Mouse (Mus musculus) midbrain, embryonic 12.5 days (tissue): Measurements from ENCODE around the gene Qk. TPM values are rescaled to one million over a fixed set of nuclear protein-coding genes. Genes with fewer than 3 reads are reported as not detected.

Source experiments
- ATAC-seq: fragments of 200-750 bp; cut with Nextera tagmentation; 2 replicates; pipeline ENCODE4 v1.8.0; 2017; ENCODE audit warnings: low read depth, moderate TSS enrichment, moderate library complexity; ENCODE audit not compliant: low FRiP score
- H3K27ac ChIP-seq: fragments of 300-500 bp; sonication (generic); replicated peaks from 2 replicates; pipeline ENCODE4 v1.5.1; 2016; ENCODE audit warnings: mild to moderate bottlenecking
- H3K27me3 ChIP-seq: fragments of 300-500 bp; sonication (generic); 2 replicates; pipeline ENCODE4 v1.6.1; 2016; ENCODE audit warnings: mild to moderate bottlenecking
- H3K36me3 ChIP-seq: fragments of 300-500 bp; sonication (generic); 2 replicates; pipeline ENCODE4 v1.6.1; 2016
- H3K4me1 ChIP-seq: fragments of 300-500 bp; sonication (generic); 2 replicates; pipeline ENCODE4 v1.6.1; 2016
- H3K4me2 ChIP-seq: fragments of 300-500 bp; sonication (generic); replicated peaks from 2 replicates; pipeline ENCODE4 v1.6.1; 2016; ENCODE audit warnings: mild to moderate bottlenecking, moderate library complexity
- H3K4me3 ChIP-seq: fragments of 300-500 bp; sonication (generic); 2 replicates; pipeline ENCODE4 v1.5.1; 2016; ENCODE audit warnings: mild to moderate bottlenecking
- H3K9ac ChIP-seq: fragments of 300-500 bp; sonication (generic); replicated peaks from 2 replicates; pipeline ENCODE4 v1.6.1; 2016; ENCODE audit warnings: mild to moderate bottlenecking, moderate library complexity
- H3K9me3 ChIP-seq: fragments of 300-500 bp; sonication (generic); 2 replicates; pipeline ENCODE4 v1.6.1; 2016; ENCODE audit warnings: mild to moderate bottlenecking
- WGBS: fragments of 180-500 bp; shearing (Covaris S2); methylation state at CpG from one replicate; pipeline ENCODE4 v1.1.7; 2016; 5-methylcytosine and 5-hydroxymethylcytosine counted together
- polyA plus RNA-seq: library from polyadenylated mRNA; unstranded; fragments of >200 nt; fragmentation: Nextera tagmentation; extraction: Ambion mirVana; gene quantifications from 2 replicates; pipeline ENCODE4 v1.2.1, GENCODE M21; 2016

The Qk gene
- polyA plus RNA-seq, 1 experiment from 2014 or later = 45.9 TPM

DNA sequence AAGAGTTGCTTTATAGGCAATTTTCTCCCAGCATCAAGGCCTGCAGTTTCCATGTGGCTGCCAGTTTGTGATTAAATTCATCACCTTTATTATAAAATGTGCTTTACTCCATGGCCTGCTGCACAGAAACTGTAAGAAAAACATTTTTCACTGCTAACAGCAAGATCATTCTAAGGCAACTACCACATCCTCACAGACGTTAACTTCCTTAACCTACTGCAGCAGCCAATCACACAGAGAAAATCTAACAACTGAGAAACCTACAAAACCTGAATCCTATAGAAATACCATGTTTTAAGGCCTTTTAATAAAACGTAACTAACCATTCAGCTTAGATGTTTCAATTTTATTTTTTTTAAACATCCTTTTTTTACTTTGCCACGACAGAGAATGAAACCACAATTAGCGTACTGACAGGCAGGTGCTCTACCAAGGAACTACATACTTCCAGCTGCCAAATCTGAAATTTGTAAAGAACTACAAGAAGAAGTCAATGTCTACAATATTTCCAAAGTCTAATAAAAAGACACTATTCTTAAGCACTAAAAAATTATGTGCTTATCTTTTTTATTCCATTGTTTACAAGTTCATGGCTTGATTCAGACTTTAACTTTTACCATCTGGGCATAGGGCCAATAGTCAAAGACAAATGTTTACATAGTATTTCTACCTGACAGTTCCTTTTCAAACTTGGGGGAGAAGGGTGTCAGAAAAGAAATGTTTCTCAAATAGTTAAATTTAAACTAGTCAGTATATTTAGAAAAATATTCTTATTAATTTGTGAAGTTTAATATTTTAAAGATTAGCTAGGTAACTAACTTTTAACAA is 18.5 kb downstream of the Qk start:
- H3K36me3 ChIP-seq = no peaks in the 10 kb centered on the region
- ATAC-seq = no peak
- no peaks in the 10 kb centered on the region for H3K9me3 ChIP-seq
- H3K9ac ChIP-seq = no peak overlapping the region
- 79% methylated on average over 4 of the region's 4 CpGs for WGBS
- no peak overlapping the region for H3K27ac ChIP-seq
- no peak overlapping the region for H3K4me2 ChIP-seq
- no peaks in the 10 kb centered on the region for H3K27me3 ChIP-seq
- H3K4me1 ChIP-seq = 0 out of 2 replicates have a peak, but pooled peaks cover 4% of the 10 kb centered on the region
- no peak overlapping the region for H3K4me3 ChIP-seq

DNA sequence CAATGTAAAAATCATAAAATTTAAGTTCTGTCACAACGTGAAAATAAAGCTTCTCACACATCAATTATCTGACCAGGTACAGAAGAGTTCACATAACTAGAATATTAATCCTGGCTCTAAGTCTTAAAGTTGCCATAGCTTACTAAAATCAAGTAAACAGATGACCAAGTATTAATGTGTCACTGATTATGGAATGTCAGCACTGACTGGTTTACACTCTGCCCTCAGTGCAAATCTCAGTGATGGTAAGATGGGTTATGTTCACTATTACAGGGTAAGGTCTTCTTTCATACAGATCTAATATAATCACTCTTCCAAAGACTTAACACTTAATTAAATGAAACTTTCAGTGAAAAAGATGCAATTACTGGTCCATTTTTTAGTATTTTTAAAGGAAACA is 20.3 kb downstream of the Qk start:
- H3K4me1 ChIP-seq = 0 out of 2 replicates have a peak, but pooled peaks cover 4% of the 10 kb centered on the region
- no peak for ATAC-seq
- H3K4me2 ChIP-seq = no peak overlapping the region
- no peaks in the 10 kb centered on the region for H3K36me3 ChIP-seq
- no peak overlapping the region for H3K27ac ChIP-seq
- H3K9ac ChIP-seq = no peak overlapping the region
- no peaks in the 10 kb centered on the region for H3K27me3 ChIP-seq
- H3K4me3 ChIP-seq = no peak overlapping the region
- WGBS = 84% methylated on average over 1 of the region's 1 CpGs
- H3K9me3 ChIP-seq = no peaks in the 10 kb centered on the region

DNA sequence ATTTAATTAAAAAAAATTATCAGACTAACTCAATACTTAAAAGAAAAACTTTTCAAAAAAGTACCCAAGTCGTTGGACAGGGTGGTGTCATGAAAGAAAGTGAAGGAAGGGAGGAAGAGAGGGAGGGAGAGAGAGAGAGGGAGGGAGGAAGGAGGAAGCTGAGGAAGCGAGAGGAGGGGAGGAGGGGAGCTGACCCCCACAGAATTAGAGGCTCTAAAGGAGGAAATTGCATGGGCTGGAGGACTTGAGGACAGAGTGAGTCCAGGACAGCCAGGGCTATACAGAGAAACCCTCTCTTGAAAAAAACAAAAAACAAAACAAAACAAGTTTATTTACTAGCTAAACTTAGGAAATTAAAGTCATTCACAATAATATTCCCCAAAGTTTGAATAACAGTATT is 27.1 kb downstream of the Qk start:
- Histone ChIP-seq H3K36me3 (no peaks in the 10 kb centered on the region), H3K27ac (no peak overlapping the region), H3K4me2 (no peak overlapping the region), H3K4me1 (peaks cover 13% of the 10 kb centered on the region), H3K9ac (no peak overlapping the region), H3K27me3 (no peaks in the 10 kb centered on the region), H3K9me3 (no peaks in the 10 kb centered on the region), H3K4me3 (no peak overlapping the region)
- no peak for ATAC-seq
- WGBS = 66% methylated on average over 2 of the region's 2 CpGs

DNA sequence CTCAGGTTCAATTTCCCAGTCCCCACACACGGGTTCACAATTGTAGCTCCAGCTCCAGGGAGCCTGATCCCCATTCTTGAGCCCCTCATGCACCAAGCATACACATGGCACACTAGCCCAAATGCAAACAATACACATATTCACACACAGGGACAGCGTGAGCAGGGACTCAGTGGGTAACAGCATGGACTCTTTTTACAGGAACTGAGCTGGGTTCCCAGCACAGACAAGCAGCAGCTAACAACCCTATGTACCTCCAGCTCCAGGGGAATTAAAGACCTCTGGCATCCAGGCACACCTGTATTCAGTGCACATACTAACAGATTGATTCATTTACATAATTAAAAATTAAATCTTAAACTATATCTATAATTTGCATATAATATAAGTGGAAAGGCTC is 34.9 kb downstream of the Qk start:
- H3K27me3 ChIP-seq = no peaks in the 10 kb centered on the region
- WGBS = 51% methylated on average over 2 of the region's 2 CpGs
- no peak overlapping the region for H3K4me2 ChIP-seq
- H3K4me3 ChIP-seq = no peak overlapping the region
- no peak overlapping the region for H3K27ac ChIP-seq
- H3K4me1 ChIP-seq = peaks cover 23% of the 10 kb centered on the region
- no peaks in the 10 kb centered on the region for H3K9me3 ChIP-seq
- ATAC-seq = no peak
- no peak overlapping the region for H3K9ac ChIP-seq
- H3K36me3 ChIP-seq = 0 out of 2 replicates have a peak, but pooled peaks cover 11% of the 10 kb centered on the region

DNA sequence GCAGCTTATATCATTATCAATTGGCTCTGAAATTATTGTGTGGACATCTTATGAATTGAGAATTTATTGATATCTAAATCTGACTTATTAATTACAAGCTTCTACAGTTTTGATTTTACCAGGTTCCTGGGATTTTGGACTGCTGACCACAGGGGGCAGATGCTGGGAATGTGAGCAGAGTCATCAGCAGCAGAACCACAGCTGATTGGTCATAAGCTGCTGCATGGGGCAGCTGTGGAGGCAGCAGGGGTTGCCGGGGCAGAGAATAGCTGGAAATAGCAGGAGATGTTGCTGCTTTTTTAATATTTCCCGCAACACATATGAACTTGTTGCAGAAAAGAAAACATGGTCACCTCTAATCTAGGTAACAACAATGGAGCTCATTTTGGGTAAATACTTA is 40.1 kb downstream of the Qk start:
- 73% methylated on average over 2 of the region's 2 CpGs for WGBS
- Histone ChIP-seq H3K27me3 (no peaks in the 10 kb centered on the region), H3K9me3 (no peaks in the 10 kb centered on the region), H3K4me2 (no peak overlapping the region), H3K27ac (no peak overlapping the region), H3K4me3 (no peak overlapping the region), H3K36me3 (0 out of 2 replicates have a peak, but pooled peaks cover 11% of the 10 kb centered on the region), H3K9ac (no peak overlapping the region), H3K4me1 (peaks cover under 1% of the 10 kb centered on the region; the same call in 1 of the 2 replicates)
- ATAC-seq = no peak

DNA sequence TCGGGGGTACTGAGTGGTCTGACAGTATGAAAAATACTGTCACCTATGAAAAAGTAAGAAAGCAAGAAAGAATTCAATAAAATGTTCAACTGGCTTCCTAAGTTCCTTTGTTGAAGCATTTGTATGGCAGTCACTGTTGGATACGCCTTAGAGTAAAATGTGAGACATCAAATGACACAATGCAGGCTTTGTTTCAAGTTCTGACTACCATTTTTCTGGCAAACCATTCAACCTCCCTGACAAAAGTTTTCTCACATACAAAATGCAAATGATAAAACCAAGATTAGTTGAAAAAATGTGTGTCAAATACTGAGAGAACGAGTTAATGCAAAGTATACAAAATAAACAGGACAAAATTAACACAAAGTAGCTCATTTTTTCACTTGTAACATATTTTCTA is 50.1 kb downstream of the Qk start:
- 41% methylated on average over 3 of the region's 3 CpGs for WGBS
- ATAC-seq = no peak
- 0 out of 2 replicates have a peak overlapping the region, but pooled peaks have one; percentile 25 for H3K27ac ChIP-seq

DNA sequence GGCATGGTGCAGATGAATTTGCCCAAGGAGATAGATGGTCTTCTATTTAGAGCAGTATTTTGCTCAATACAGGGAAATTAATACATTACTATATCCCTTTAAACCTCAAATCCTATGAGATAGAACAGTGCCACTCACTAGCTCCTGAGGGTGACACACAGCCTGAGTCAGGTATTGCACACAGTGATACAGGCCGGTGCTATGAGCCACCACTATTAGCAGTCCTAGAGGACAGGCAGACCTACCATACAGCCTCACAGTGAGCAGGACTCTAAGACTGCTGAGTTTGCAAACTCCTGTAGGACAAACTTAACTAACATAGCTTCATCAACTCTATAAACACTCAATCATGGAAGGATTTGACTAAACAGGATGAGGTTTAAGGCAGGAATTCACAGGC is 51.2 kb downstream of the Qk start:
- WGBS = 85% methylated on average over 1 of the region's 1 CpGs
- H3K27me3 ChIP-seq = no peaks in the 10 kb centered on the region
- no peak overlapping the region for H3K4me3 ChIP-seq
- H3K4me1 ChIP-seq = 0 out of 2 replicates have a peak, but pooled peaks cover 6% of the 10 kb centered on the region
- no peak for ATAC-seq
- H3K4me2 ChIP-seq = no peak overlapping the region
- H3K27ac ChIP-seq = no peak overlapping the region
- no peaks in the 10 kb centered on the region for H3K9me3 ChIP-seq
- 0 out of 2 replicates have a peak, but pooled peaks cover 5% of the 10 kb centered on the region for H3K36me3 ChIP-seq
- H3K9ac ChIP-seq = no peak overlapping the region

More for the DNA sequence above, 50.1 kb downstream of the Qk start:
- 0 out of 2 replicates have a peak, but pooled peaks cover 6% of the 10 kb centered on the region for H3K4me1 ChIP-seq
- H3K9me3 ChIP-seq = no peaks in the 10 kb centered on the region
- H3K4me2 ChIP-seq = no peak overlapping the region
- no peak overlapping the region for H3K9ac ChIP-seq
- no peaks in the 10 kb centered on the region for H3K27me3 ChIP-seq
- 0 out of 2 replicates have a peak, but pooled peaks cover 5% of the 10 kb centered on the region for H3K36me3 ChIP-seq
- no peak overlapping the region for H3K4me3 ChIP-seq

DNA sequence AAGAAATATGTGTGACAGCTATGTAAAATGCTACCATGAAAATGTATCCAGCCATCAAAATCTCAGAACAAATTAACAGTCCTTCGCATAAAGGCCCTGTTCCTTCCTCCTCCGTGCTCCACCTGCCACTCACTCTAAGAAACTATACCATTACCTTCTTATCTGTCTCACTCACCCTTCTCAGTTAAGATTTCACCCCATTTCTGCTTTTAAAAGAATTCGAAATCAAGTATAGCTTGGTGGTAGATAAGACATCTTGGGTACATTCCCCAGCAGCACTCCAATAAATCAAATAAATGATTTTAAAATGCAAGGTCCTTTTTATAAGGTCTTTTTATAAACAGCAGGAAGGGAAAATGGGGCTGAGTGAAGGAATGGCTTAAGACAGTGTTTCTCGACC is 53.4 kb downstream of the Qk start:
- no peak overlapping the region for H3K4me3 ChIP-seq
- no peaks in the 10 kb centered on the region for H3K27me3 ChIP-seq
- ATAC-seq = no peak
- 0 out of 2 replicates have a peak, but pooled peaks cover 4% of the 10 kb centered on the region for H3K36me3 ChIP-seq
- no peak overlapping the region for H3K4me2 ChIP-seq
- H3K9me3 ChIP-seq = no peaks in the 10 kb centered on the region
- no peak overlapping the region for H3K27ac ChIP-seq
- no peak overlapping the region for H3K9ac ChIP-seq
- WGBS = 91% methylated on average over 4 of the region's 4 CpGs
- 0 out of 2 replicates have a peak, but pooled peaks cover 6% of the 10 kb centered on the region for H3K4me1 ChIP-seq

DNA sequence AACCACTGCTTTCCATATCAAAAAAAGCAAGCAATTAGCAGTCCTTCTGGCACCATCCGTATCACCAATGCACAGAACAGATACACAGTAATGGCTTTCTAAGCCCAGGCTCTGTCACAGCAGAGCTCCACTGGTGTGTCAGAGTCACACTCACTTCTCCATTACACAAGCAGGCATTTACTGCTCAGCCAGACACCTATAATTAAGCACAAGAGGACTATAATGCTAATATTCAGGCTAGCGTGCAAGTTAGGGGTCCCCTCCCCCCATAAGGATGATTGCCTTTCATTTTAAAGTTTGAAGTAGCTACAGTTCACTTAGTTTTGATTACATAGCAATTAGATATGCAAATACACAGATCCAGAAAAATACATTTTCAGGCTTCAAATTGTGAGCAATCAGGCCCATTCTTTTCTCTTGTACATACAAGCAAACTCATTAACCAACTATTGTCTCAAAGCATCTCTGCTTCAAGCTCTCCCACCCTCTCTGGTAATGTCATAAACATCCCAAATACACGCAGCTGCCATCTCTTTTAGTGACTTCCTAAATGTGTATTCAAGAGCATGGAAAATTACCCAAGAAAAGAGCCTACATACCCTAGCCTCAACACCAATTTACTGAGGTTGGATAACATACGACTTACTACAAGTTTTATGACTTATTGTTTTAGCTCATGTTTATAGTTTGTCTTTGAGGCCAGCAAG is 68.2 kb downstream of the Qk start:
- H3K27ac ChIP-seq = no peak overlapping the region
- H3K9me3 ChIP-seq = no peaks in the 10 kb centered on the region
- H3K27me3 ChIP-seq = no peaks in the 10 kb centered on the region
- no peak overlapping the region for H3K9ac ChIP-seq
- ATAC-seq = peak; percentile 78; the same call in 1 of the 2 replicates
- WGBS = 65% methylated on average over 4 of the region's 4 CpGs
- no peak overlapping the region for H3K4me2 ChIP-seq
- no peaks in the 10 kb centered on the region for H3K36me3 ChIP-seq
- H3K4me3 ChIP-seq = no peak overlapping the region
- H3K4me1 ChIP-seq = peaks cover 13% of the 10 kb centered on the region

DNA sequence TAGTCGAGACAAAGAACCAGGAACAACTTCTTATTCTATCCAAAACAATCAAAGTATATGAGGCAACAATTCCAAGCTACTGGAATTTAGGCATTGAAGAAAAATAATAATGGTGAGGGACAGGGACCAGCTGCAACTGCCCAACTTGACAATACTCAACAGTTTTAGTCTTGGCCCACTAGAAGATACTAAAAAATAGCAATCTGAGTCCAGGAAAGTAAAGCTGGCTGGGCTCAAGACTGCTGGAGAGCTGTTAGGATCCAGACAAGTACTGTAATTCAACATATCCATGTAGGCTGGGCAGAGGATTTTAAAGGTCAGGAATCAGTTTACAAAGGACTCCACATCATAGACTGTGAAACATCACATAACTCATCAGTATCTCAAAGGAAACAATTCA is 79.6 kb downstream of the Qk start:
- Histone ChIP-seq H3K9me3 (no peaks in the 10 kb centered on the region), H3K36me3 (0 out of 2 replicates have a peak, but pooled peaks cover 5% of the 10 kb centered on the region), H3K9ac (no peak overlapping the region), H3K4me2 (no peak overlapping the region), H3K27ac (no peak overlapping the region), H3K4me1 (peaks cover 21% of the 10 kb centered on the region), H3K4me3 (no peak overlapping the region), H3K27me3 (no peaks in the 10 kb centered on the region)
- ATAC-seq = no peak
- 96% methylated on average over 1 of the region's 1 CpGs for WGBS

DNA sequence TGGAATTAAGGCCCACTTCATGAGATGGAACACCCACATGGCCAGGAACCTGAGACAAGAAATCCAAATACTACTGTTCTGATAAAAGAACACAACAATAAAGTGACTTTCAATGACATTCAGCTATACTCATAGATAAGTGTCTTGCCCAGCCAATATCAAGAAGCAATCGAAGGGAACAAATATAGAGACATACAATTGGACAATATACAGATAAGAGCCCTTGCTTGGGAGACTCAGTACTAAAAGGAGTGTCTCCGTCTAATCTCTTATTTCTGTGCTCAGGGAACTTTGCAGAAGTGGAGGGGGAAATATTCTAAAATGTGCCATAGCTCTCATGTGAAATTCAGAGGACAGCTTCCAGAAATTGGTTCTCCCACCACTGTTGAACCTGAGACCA is 83.1 kb downstream of the Qk start:
- ATAC-seq = no peak
- Histone ChIP-seq H3K27ac (no peak overlapping the region), H3K27me3 (no peaks in the 10 kb centered on the region), H3K4me1 (peaks cover 9% of the 10 kb centered on the region), H3K4me2 (no peak overlapping the region), H3K9me3 (no peaks in the 10 kb centered on the region), H3K36me3 (0 out of 2 replicates have a peak, but pooled peaks cover 5% of the 10 kb centered on the region), H3K4me3 (no peak overlapping the region), H3K9ac (no peak overlapping the region)
- 84% methylated on average over 2 of the region's 2 CpGs for WGBS

DNA sequence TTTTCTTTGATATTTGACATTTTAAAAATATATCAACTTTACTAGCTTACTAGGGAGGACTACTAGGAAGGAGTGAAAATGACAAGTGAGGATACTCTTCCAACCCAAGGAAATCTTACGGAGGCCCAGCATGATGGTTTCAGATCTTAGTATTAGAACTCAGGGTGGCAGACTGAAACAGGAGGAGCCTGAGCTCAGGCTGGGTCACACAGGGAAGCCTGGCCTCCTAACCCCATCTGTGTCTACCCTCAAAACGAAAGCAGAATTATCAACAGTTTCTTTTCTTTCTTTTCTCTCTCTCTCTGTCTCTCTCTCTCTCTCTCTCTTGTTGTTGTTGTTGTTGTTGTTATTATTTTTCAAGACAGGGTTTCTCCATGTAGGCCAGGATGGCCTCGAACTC is 87.2 kb downstream of the Qk start:
- 0 out of 2 replicates have a peak, but pooled peaks cover 1% of the 10 kb centered on the region for H3K36me3 ChIP-seq
- H3K4me2 ChIP-seq = no peak overlapping the region
- peaks cover 11% of the 10 kb centered on the region for H3K4me1 ChIP-seq
- no peak for ATAC-seq
- H3K4me3 ChIP-seq = no peak overlapping the region
- no peaks in the 10 kb centered on the region for H3K9me3 ChIP-seq
- 93% methylated on average over 3 of the region's 3 CpGs for WGBS
- no peak overlapping the region for H3K9ac ChIP-seq
- H3K27me3 ChIP-seq = no peaks in the 10 kb centered on the region
- no peak overlapping the region for H3K27ac ChIP-seq
